Mouse (Mus musculus): ENCODE data around the gene Gm11627.
"Not testable (repeated sequence)": the region's sequence is repeated elsewhere in the genome, so short reads cannot be mapped to it uniquely, and the experiment has no call there.

The Gm11627 gene

DNA sequence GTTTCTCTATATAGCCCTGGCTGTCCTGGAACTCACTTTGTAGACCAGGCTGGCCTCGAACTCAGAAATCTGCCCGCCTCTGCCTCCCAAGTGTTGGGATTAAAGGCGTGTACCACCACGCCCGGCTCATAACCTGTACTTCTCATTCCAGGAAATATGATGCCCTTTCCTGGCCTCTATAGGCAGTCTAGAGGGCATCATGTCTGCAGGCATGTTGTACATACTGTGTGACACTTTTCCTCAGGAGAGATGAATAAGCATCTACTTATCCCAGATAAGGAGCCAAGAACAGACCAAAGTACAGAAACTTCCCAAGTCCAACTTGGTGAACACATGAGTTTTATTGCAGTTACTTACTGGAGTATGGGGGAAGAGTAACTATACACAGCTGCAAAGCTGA is 20.6 kb downstream of the Gm11627 start:
- no peak for DNase-seq (ENCODE audit: low spot score)

DNA sequence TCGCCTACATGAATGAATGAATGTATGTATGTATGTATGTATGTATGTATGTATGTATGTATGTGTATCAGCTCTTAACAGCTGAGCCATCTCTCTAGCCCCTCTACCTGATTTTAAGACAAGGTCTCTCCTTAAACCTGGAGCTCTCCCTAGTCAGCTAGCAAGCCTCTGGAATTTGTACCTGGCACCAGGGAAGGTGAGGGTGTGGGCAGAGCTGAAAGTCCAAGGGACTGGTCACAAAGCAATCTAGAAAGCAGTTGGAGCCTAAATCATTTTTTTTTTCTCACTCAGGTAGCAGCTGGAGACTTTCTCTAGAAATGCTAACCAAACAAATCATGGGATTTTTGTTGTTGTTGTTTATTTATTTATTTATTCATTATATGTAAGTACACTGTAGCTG is 21.9 kb downstream of the Gm11627 start:
- no peak for DNase-seq (ENCODE audit: low spot score)

DNA sequence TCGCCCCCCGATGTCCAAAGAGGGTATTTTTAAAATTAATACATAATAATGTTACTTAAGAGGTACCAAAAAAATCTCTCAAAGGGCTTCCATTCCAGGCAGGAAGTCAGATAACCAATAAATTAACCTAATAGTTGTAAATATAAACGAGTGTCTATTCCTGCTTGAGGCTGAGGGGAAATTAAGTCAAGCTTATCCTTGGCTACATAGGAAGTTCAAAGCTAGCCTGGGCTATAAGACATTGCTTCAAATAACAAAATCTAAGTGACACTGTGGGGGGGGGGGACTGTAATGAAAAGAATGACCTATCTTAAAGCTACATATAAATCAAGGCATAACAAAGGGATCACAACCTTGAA is 22.6 kb downstream of the Gm11627 start:
- no peak for DNase-seq (ENCODE audit: low spot score)

DNA sequence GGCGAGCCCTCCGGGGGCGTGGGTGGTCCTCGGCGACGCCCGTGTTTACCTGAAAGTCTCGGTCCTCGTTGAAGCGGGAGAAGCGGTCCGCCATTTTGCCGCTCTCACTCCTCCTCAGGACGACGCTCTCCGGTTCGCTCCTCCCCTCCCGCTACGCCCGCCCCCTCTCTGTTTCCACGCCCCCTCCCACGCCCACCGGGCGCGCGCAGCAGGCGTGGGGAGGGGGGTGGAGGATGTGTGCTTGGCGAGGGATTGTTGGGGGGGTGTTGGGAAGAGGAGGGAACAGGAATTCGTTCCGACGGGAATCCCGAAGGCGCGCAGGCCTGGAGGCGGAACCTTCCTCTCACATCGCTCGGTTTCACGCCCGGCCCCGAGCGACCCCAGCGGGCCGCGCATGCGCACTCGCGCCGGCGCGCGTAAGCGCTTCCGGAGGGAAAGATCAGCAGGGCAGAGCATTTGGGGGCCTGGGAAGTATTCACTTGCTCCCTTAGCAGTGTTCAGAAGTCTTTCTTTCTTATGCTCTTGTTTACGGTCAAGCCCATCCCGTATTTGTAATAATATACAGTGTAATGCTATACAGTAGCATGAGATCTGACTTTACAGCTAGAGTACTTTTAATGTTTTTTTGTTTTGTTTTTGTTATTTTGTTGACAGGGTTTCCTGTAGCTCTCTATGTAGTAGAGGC is 23.1 kb downstream of the Gm11627 start, which contains the start of gene Gpatch8:
Gpatch8 (minus strand) TSS at position 362 of the 685 bp plus-strand sequence.
- peak; percentile 98 for DNase-seq (ENCODE audit: low spot score)

DNA sequence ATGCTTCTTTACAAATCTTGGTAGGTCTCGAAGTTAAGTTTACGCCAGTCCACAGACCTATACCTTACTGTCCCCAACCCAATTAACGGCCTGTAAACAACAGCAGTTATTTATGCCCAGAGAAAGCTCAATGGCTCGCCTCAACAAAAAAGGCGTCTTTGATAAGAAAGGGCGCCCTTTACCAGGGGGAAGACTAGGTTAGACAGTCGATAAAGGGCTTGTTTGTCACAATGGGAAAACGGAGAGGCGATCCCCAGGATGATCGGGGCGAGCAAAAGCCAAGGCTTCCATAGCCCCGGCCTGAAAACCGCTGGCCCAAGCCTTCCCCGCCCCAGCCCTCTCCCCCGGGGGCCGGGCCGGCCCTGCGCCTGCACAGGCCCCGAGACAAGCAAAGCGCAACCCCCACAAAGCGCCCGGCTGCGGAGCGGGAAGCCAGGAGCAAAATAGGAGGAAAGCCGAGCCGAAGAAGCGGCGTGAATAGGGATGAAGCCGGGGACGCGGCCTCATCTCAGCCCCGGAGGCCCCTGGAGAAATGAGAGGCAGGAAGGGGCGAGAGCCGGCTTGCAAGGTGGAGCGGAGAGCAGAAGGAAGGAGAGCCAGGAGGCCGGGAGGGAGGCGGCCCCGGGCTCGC is 23.7 kb downstream of the Gm11627 start:
- DNase-seq (ENCODE audit: low spot score) = no peak

DNA sequence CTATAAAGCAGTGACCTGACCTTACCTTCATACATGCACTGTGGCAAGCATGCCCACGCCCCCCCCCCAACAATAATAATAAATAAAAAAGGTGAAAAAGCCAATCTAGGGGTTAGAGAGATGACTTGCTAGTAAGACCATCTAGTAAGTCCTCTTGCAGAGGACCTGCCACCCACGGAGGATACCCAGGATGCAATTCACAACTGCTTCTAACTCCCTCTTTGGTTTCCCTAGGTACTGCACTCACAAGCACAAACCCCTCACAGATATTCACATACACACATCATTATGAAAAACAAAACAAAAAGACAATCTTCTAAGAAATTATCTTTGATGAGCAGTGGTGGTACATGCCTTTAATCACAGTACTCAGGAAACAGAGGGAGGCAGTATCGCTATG is 27.2 kb downstream of the Gm11627 start:
- no peak for DNase-seq (ENCODE audit: low spot score)

DNA sequence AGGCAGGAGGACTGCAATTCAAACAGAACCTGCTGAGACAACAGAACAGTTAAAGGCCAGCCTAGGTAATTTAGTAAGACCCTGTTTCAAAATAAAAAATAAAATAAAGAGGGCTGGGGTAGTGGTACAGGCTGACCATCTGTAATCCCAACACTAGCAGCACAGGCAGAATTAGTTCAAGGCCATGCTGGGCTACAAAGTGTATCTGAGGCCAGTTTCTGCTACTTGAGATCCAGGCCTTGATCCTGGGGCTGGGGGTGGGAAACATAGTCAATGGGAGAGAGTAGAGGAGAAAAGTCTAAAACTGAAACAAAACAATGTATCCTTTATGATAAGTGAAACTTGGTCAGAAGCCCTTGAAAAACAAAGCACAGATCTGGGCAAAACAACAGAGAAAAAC is 28.1 kb downstream of the Gm11627 start:
- no peak for DNase-seq (ENCODE audit: low spot score)

DNA sequence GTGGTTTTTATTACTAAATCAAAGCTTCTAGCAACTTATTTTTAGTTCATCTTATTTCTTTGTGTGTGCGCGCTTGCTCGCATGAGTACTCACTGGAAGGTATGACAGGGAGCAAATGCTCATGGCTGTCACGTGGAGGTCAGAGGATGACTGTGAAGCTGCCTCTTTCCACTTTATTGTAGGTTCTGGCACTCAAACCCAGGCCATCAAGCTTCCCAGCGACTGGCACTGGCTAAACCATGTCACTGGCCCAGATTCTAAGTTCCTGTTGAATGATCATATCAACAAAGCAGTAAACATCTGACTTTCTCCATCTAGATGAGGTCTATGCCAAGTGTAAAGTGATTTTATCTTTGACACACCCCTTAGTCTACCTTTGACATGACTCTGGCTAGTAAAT is 37.8 kb downstream of the Gm11627 start:
- no peak for DNase-seq (ENCODE audit: low spot score)

DNA sequence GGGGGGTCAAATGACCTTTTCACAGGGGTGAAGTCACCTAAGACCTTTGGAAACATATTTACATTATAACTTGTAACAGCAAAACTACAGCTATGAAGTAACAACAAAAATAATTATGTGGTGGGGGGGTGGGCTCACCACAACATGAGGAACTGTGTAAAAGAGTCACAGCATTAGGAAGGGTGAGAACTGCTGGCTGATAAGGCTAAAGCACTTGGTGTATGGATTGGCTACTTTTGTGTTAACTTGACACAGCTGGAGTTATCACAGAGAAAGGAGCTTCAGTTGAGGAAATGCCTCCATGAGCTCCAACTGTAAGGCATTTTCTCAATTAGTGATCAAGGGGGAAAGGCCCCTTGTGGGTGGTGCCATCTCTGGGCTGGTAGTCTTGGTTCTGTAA is 39.0 kb downstream of the Gm11627 start:
- DNase-seq (ENCODE audit: low spot score) = not testable (repeated sequence)

DNA sequence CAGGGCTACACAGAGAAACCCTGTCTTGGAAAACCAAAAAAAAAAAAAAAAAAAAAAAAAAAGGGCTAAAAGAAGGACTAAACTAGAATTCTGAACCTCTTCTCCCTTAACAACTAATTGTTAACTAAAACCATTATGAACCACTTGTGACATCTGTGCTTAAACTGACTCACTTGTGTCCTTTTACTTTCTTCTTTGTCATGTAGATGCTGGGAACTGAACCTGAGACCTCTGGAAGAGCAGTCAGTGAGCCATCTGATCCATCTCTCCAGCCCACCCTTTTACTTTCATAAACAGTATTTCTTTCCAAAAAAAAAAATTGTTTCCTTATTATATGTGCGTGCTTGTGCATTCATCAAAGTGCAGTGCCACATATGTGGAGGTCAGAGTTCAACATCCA is 39.6 kb downstream of the Gm11627 start:
- DNase-seq (ENCODE audit: low spot score) = no peak

DNA sequence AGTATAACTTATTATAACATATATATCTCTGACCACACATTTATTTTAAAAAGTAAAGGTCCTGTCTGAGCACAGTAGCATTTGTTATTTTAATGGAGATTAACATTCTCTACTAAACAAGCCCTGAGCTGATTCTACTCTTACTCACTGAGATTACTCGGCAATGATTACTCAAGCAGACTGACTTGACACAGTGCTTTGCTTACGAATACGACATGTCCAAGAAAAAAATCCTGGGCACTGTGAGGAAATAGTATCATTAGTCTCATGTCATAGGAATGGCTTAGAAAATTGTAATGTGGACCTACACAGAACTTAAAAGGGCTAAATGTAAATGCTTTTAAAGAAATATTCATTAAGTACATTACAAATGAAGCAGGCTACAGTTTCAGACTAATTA is 43.1 kb downstream of the Gm11627 start:
- DNase-seq (ENCODE audit: low spot score) = no peak

DNA sequence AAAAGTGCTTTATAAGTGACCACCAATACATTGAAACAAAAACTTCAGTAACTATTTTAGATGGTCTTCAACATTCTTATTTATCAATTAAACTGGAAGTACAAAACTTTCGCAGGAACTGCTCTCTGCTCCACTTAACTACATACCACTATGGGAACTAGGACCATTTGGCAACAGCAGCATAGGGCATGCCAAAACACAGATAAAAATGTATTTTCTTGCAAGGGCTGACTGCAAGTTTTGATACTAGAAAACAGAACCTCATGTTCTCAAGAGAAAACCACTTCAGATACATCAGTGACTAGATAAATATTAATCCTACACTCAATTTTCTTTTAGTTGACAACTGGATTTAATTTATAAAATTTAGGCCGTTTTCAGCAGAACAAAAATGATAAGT is 45.2 kb downstream of the Gm11627 start:
- DNase-seq (ENCODE audit: low spot score) = no peak

DNA sequence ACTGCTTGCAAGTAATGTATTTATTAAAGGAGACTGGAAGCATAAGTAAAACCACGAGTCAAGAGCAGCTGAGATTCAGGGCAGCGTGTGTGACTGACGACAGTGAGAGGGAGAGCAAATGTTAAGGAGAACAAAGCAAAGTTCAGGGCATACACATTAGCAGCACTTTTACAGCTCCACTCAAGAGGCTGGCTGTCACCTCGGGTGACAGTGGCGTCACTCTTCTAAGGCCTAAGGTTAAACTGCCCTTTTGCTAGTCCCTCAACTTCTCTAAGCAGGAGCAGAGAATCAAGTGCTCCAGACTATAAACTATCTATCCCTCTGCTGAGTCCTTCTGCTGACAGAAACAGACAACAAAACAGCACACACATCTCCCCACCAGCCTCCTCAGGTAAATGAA is 47.8 kb downstream of the Gm11627 start:
- peak; percentile 12 for DNase-seq (ENCODE audit: low spot score)
